Mouse (Mus musculus) activated CD4-positive, CD25-positive, alpha-beta regulatory T cell, adult 9 weeks (primary cell): Measurements from ENCODE around the gene Amy2a2. TPM values are rescaled to one million over a fixed set of nuclear protein-coding genes. Genes with fewer than 3 reads are reported as not detected.

Experiments
- polyA plus RNA-seq: library from polyadenylated mRNA; unstranded; fragments of 100-300 nt; shearing (Covaris generic); gene quantifications from one replicate; pipeline ENCODE4 v1.2.1, GENCODE M21; 2017

The Amy2a2 gene
- not detected for polyA plus RNA-seq

GRCm38 (mm10) chr3:113356558-113356957 is at the start of gene Amy2a2:
TSS of gene Amy2a2 (minus strand) at chr3:113356658.

DNA sequence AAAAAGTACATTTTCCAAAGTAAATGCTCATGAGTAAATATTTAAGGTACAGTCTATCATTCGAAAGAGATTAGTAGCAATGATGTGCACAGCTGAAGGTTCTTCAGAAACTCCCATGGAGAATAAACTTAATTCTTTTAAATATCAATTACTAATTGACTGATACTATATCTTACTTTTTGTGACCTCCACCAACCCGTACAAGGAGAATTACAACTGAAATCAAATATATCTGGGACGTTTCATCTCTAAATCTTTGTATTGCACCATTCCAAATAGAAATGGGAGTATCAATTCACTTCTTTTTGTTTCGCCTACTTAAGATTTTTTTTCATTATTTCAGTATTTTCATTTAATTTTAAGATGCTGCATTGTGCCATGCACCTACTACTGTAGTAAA is 32.5 kb downstream of the Amy2a2 start, which contains the start of gene Amy2a3:
Gene Amy2a3, minus strand, starts transcription at position 101 of the 400 bp plus-strand sequence.

Other genes with a start within 250 kb of the Amy2a2 start
- gene Amy2a5, start 97.8 kb downstream of the Amy2a2 start, polyA plus RNA-seq = not detected
- not detected for gene Amy2a4, start 65.2 kb downstream of the Amy2a2 start, polyA plus RNA-seq
- not detected for gene Amy2a3, start 32.6 kb downstream of the Amy2a2 start, polyA plus RNA-seq
- gene Amy2a1, start 175.8 kb upstream of the Amy2a2 start, polyA plus RNA-seq = not detected